Mouse (Mus musculus): ENCODE results near the gene Calr3.

Calr3 gene

DNA sequence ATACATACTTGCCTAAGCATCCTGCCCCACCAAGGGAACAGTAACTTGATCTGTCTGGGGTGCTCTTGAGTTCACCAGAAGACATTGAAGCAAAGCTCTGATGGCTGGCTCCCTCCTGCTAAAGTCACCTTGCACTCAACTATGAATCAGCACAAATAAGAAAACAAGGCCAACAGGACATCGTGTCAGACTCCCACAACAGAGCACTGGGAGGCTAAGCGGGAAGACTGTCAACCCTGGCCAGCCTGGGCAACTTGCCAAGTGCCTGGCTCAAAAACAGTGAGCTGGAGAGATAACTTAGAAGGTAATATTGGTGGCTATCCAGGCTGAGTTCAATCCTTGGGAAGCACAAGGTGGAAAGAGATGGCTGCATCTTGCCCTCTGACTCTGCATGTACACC, 8.7 kb downstream of the Calr3 start:
- DNase-seq = peak; percentile 52 to 82

DNA sequence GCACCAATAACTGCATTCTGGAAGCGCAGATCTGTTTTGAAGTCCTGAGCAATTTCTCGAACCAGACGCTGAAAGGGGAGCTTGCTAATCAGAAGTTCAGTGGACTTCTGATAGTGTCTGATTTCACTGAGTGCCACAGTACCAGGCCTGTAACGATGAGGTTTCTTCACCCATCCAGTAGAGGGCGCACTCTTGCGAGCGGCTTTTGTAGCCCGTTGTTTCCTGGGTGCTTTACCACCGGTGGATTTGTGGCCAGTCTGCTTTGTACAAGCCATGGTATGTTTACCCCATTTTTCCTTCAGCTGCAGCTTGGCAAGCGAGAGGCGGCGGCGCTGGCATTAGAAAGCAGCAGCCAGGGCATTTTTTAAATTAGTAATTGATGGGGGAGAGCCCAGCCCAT, 14.0 kb downstream of the Calr3 start:
- DNase-seq = peak in 1 of 2 experiments; percentile 68

- DNase-seq = peak in 1 of 2 experiments; percentile 38
Observed at GRCm38 (mm10) chr8:72422926-72423325, 20.7 kb downstream of the Calr3 start.

DNA sequence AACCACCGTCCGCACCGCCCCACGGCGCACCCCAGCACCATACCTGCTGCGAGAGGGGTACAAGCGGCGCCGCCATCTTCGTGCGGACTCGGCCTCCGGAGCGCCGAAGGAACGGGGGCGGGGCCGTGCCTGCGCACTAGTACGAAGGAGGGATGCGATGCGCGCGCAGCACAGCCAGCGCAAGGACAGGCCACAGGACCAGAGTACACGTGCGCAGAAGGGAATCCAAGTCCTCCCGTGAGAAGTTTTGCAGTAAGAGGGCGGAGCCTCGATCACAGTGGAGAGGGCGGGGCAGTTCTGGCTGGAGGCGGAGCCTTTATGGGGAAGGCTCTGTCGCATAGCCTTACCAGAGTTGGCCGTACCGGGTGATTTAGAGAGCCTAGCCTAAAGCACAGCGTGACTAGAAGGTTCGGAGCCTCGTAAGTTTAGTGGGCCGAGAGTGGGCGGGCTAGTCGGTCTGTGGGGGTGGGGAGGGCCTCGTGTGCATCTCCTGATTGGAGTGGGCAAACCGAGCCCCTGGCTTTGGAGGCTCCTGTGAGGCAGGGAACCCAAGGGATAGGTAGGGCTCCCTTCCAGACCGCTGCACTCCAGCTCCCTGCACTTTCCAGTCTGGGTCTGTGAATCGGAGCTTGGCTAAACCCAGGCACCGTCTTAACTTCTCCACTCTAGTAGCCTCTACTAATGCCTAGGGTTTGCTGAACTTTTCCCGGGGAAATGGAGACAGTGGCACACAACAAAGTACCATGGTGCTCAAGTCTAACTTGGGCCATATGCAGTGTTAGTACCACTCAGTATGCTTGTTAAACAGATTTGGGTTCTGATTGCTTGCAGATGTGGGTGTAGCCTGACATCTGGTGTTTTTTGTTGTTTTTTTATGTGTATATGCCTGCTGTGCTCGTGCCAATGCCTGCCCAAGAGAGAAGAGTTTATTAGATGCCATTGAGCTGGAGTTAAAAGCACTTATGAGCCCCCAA, 22.0 kb downstream of the Calr3 start, which contains the start of gene Eps15l1:
Eps15l1 (minus strand) TSS at position 99 of the 974 bp plus-strand sequence.
- DNase-seq = peak; percentile 100

DNA sequence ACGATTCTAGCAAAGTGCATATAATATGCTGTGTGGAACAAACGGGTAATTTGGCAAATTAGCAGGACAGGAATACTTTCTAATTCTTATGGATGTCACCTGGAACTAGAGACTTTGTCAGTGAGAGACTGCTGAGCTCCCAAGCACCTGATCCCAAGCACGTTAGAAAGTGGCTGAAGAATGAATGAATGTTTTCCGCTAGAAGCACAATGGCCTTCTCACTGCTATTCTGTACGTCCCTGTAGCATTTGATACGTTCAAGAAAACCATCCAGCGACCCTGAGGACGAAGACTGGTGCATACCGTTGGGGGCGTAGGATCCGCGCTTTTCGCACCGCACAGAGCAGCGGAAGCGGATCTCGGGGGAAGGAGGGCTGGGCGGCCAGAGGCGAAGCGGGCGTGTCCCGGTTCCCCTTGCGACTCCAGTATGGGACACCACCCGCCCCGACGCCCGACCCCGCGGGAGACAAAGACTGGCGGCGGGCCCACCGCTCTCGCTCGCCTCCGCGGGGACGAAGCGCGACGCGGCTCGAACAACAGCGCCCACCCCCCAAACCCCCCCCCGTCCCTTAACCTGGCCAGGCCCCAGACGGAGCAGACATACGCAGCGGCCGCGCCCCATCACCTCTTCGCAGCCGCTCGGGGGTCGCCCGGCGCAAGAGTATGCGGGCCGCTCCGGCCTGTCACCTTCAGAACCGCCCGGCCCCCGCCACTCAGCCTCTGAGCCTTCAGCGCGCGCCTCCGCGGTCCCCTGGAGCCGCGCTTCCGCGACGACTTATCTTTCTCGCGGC, 22.9 kb downstream of the Calr3 start:
- peak in 1 of 2 experiments; percentile 58 for DNase-seq

DNA sequence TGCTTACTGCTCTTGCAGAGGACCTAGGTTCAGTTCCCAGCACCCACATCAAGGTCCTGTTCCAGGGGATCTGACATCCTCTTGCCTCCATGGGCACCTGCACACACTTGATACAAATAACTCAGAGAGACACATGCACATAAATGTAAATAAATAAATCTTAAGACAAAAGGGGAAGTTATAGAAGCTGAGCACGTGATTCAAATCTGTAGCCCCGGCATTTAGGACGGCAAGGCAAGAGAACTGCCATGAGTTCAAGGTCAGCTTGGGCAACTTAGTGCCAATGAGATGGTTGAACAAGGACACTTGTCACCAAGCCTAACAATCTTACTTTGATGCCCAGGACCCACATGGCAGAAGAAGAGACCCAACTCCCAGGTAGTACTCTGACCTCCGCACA, 25.6 kb downstream of the Calr3 start:
- DNase-seq = no peak

DNA sequence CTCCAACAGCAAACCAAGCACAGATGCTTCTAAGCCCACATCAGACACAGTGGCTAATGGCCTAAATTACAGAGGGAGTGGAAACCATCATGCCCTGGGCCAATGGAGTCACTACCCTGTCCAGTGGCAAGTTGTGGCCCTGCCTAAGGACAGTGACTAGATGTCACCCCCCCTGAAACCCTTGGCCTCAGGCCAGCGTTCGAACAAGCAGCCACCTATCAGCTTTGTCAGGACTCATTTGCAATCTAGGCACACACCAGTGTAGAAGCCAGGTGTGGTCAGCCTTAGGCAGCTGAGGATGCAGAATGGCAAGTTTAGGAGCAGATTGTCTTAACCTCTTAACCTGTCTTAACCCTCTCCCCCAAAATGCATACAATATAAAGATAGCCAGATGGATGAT, 28.4 kb downstream of the Calr3 start:
- no peak for DNase-seq

DNA sequence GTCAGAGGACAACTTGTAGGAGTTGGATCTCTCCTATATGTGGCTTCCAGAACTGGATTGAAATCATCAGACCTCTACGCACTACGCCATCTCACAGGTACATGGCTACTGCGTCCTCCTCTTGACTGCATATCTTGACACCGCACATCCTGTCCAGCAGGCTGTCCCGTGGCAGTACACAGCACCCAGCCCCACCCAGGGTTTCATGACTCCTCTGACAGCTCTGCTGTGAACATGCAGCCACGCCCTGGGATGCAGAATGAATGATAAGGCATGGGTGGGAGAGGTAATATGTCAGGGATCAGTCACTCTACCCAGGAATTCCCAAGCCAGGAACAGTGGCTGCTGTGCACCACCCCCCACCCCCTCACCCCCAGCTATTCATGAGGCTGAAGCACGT, 29.8 kb downstream of the Calr3 start:
- no peak for DNase-seq

DNA sequence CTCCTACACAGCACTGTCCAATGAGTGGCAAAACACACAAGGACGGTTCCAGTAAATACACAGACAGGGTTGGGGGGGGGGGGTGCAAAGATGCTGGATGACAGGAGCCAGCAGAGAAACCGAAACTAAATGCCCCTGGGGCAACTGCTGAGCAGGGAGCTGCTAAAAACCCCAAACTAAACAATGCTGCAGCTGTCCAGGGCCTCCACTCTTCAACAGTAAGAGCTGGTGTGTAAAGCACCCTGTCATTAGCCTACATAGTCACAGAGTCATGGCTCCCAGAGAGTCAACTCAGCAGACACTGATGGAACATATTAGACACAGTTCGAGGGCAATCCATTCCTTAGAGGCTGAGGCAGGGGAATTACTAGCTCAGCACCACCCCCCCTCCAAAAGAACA, 34.2 kb downstream of the Calr3 start:
- DNase-seq = no peak

- DNase-seq = no peak
Observed at GRCm38 (mm10) chr8:72407878-72408277, 35.8 kb downstream of the Calr3 start.

DNA sequence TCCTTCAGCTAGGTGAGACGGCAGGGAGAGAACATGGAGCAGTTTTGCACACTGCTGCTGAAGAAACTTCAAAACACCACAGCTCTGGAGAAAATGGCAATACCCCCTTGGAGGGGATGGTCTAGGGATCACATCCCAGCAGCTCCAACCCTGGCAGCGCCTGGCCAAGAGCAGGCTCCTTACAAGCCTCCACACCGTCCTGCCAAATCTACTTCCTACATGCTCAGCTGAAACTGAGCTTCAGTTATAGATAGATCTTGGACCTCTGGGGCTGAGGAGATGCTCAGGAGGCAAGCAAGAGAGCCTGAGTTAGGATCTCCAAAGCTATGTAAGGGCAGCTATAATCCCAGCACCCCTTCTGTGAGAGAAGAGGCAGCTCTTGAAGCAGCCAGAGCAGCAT, 40.7 kb downstream of the Calr3 start:
- DNase-seq = no peak

- no peak for DNase-seq
Observed at GRCm38 (mm10) chr8:72401381-72401780, 42.3 kb downstream of the Calr3 start.

GRCm38 (mm10) chr8:72385737-72386136, 57.9 kb downstream of the Calr3 start:
- no peak for DNase-seq

DNA sequence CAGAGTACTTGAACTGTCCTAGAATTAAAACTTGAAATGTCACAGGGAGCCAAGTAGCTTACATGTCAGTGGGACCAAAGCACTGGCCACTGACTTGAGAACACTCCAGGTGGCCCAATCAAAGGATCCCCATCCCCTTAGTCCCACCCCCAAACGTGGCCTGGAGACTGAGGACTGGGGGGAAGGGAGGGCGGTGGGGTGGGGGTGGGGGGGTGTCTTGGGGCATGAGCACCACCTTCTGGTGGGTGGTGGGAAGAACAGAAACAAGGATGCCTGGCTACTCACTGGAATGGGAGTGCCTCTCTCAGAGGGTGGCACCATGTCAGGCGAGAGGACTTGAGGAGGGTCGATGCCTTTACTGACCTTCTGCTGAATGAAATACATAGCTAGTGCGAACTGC, 61.3 kb downstream of the Calr3 start:
- peak in 1 of 2 experiments; percentile 35 for DNase-seq

GRCm38 (mm10) chr8:72380656-72381055, 63.0 kb downstream of the Calr3 start:
- DNase-seq = no peak

DNA sequence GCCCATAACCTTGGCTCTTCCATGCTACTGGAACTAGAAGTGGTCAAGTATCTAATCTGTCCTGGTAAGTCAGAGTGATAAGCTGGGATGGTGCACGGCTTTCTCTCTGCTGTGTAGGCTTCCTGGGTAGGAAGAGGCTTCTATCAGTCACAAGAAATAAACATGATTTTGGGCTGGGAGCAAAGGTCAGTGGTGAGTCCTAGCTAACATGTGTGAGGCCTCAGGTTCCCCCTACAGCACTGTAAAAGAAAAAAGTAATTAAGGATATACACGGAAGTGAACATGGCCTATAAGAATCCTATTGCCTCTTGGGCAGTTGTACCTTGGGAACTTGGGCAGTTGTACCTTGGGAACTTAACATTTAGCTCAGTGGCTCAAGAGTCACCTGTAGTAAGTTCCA, 66.8 kb downstream of the Calr3 start:
- no peak for DNase-seq

DNA sequence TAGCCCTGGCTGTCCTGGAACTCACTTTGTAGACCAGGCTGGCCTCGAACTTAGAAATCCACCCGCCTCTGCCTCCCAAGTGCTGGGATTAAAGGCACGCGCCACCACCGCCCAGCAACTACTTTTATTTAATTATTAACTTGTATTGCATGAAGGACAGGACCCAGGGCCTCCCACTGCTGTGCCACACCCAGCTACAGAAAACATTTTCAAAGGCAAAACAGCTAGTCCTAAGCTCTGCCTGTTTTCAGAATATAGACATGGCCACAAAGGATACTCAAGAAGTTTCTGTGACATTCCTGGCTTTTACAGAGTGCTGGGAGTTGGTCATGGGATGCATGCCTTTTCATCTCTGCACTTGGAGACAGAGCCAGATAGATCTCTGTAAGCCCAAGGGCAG, 67.4 kb downstream of the Calr3 start:
- DNase-seq = no peak

DNA sequence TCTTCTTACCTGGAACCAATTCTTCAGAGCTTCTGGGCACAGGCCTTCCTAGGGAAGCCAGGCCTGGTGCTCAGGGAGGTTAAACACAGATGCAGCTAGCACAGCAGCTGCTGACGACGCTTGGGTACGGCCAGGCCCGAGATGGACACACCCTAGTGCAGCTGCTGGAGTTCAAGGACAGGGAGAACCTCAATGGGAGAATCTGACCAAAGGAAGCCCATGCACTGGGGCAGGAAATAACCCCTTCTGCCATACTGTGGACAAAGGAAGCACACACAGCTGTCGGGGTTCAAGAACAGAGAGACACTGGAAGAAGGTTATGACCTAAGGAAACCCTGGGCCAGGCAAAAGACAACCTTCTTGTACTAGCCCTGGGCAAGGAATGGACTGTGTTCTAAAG, 68.5 kb downstream of the Calr3 start:
- no peak for DNase-seq

Data from kidney, postnatal 36 days (tissue).